Mouse (Mus musculus) skeletal muscle tissue, postnatal 0 days (tissue): Measurements from ENCODE around the gene Serpinb9f. TPM values are rescaled to one million over a fixed set of nuclear protein-coding genes. Genes with fewer than 3 reads are reported as not detected.

Experiments
- polyA plus RNA-seq: library from polyadenylated mRNA; unstranded; fragments of >200 nt; fragmentation: Nextera tagmentation; extraction: Ambion mirVana; gene quantifications from 2 replicates; pipeline ENCODE4 v1.2.1, GENCODE M21; 2015

Serpinb9f gene
- polyA plus RNA-seq, result not detected in 2 replicates

GRCm38 (mm10) chr13:33323777-33324176 is at the start of gene Serpinb9f:
Serpinb9f (plus strand) TSS chr13:33324077.

Other genes with a start within 250 kb of the Serpinb9f start
- 0.22 and 0.62 TPM in 2 replicates for gene Serpinb1b, start 245.5 kb upstream of the Serpinb9f start, polyA plus RNA-seq
- gene Serpinb9c, start 164.3 kb upstream of the Serpinb9f start, polyA plus RNA-seq, result not detected in 2 replicates
- gene Serpinb9d, start 131.1 kb upstream of the Serpinb9f start, polyA plus RNA-seq, result not detected in 2 replicates
- gene Serpinb9e, start 74.5 kb upstream of the Serpinb9f start, polyA plus RNA-seq, result not detected in 2 replicates
- not detected in 2 replicates for gene Gm11397, start 71.7 kb downstream of the Serpinb9f start, polyA plus RNA-seq
- not detected in 2 replicates for gene Serpinb9g, start 160.7 kb downstream of the Serpinb9f start, polyA plus RNA-seq